Mouse (Mus musculus) layer of hippocampus, adult 18-20 months (tissue): Measurements from ENCODE around the gene Clca3a1. TPM values are rescaled to one million over a fixed set of nuclear protein-coding genes. Genes with fewer than 3 reads are reported as not detected.

Source experiments
- DNase-seq, 2 experiments: peaks; one replicate each; pipeline ENCODE4 v3.0.0; 2022; ENCODE audit warnings: low spot score in 2 of 2
- total RNA-seq, 2 experiments: library from RNA; stranded (reverse); gene quantifications; 2 replicates each; pipeline ENCODE4 v1.2.3; 2021

The Clca3a1 gene
- total RNA-seq, 2 experiments from 2014 or later = 0.08 to 0.20 TPM

DNA sequence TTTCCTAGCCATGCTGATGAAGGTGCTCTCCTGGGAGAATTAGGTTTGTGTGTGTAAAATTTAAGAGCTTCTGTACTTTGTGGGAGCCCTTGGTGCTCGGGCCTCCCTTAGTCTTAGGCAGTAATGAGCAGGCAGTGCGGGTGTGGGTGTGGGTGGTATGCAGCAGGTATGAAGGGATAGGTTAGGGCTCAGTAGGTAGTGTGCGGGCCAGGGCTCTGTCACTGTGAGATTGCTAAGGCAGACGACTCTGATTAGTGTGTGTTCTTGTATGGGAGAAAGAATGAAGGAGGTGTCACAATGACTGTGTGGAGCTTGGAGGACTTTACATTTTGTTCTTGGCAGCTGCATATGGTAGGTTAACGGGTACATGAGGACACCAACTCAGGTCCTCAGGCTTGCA, 74.6 kb downstream of the Clca3a1 start:
- DNase-seq = no peak

DNA sequence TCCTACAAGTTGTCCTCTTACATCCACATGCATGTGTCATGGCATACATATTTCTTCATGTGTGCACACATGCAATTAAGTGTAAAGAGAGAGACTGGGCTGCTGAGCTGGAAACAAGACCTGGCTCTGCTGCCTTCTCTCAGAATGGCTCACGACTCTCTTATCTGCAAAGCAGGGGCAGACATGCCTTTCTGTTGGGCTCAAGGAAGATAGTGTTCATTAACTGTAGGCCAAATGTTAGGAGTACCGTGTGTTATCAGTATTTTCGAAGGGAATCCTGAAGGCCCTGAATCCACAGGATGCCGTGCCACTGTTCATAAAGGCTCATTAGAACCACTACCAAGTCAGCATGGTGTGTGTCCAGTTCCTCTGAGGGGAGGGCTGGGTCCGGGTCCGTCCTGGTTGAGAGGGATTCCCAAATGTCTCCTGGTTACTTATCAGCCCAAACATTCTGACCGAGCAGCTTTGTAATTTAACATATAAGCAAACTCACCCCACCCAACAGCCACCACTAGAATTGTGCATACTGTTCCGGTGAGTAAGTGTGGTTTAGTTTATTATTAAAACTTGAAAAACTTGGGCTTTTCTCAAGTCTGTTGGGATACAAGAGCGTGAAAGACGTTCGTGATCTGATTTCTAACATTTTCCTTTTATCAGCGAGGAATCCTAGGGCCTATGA, 77.5 kb downstream of the Clca3a1 start:
- DNase-seq = no peak

DNA sequence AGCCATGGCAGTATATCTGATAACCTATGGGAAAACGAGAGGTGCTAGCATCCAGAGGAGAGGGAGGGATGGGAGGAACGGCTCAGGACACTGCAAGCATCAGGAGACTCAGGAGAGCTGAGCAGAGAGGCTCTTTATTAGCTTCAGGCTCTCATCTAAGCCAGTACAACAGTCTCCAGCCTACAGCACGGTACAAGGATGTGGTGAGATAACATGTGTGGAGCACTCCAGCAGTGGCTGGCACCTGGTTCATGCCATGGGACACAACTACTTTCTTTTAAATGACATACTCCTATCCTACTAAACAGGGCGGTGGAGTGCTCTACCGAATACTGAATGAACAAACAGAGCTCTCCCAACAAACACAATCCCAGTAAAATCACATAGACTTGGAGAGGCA, 79.2 kb downstream of the Clca3a1 start:
- no peak for DNase-seq

DNA sequence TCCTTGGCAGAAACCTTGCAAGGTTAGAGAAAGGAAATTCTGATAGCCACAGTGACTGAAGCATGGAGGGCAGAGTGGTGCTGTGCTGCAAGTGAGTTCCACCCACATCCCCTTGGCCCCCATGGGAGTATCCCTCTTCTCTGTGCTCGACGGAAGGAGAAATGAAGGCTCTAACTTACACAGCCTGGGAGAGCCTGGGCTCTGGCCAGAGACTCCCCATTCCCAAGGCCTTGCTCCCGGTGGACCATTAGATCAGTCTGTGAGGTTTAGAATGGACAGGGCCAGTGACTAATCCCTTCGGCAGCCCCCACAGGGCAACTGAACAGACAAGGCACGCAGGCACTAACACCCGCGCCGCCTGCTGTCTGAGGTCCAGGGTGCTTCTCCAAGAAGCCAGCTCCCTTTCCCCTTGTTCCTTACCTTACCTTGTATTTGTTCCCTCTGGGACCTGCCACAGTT, 81.0 kb downstream of the Clca3a1 start:
- no peak for DNase-seq

Other genes starting within 250 kb of the Clca3a1 start
- 10 to 100 TPM; 39.6 to 40.0 TPM for gene Hs2st1, start 190.8 kb downstream of the Clca3a1 start, total RNA-seq
- 100 to 1,000 TPM; 210 to 219 TPM for gene Selenof, start 190.7 kb downstream of the Clca3a1 start, total RNA-seq
- gene Sh3glb1, start 40.6 kb downstream of the Clca3a1 start, total RNA-seq = 10 to 100 TPM; 53.0 to 54.0 TPM
- under 1 TPM in 1 of 2 experiments, not detected in 1; 0.61 TPM for gene Clca3a2, start 58.5 kb upstream of the Clca3a1 start, total RNA-seq
- not detected for gene Clca3b, start 88.4 kb upstream of the Clca3a1 start, total RNA-seq
- gene Clca4b, start 171.6 kb upstream of the Clca3a1 start, total RNA-seq = not detected
- gene Clca4a, start 214.1 kb upstream of the Clca3a1 start, total RNA-seq = not detected